Mouse (Mus musculus) olfactory bulb, adult 2 months (tissue): ENCODE data around the gene Olfr654.

ENCODE experiments used
- CTCF ChIP-seq: fragments of 200-500 bp; IDR thresholded peaks from 2 replicates; pipeline ENCODE4 v1.5.1; 2012; ENCODE audit warnings: low read depth, mild to moderate bottlenecking, low read length, moderate library complexity; ENCODE audit not compliant: insufficient read depth
- POLR2A ChIP-seq: fragments of 200-500 bp; IDR thresholded peaks from 2 replicates; pipeline ENCODE4 v1.6.1; 2012; ENCODE audit warnings: mild to moderate bottlenecking, low read depth, low read length, moderate library complexity; ENCODE audit not compliant: insufficient read depth

GRCm38 (mm10) chr7:104580846-104581245 lies 6.0 kb upstream of the Olfr654 start:
- no peak for TF ChIP-seq CTCF
- no peak for TF ChIP-seq POLR2A
